Mouse (Mus musculus): ENCODE measurements around the gene Rps15a. TPM values are rescaled to one million over a fixed set of nuclear protein-coding genes. Genes with fewer than 3 reads are reported as not detected.
A peak's percentile ranks its signal among the peaks of the same experiment; 100 is the strongest.

The Rps15a gene
- polyA plus RNA-seq, 1 experiment: 1,535 TPM

GRCm38 (mm10) chr7:118079097-118079496, 36.9 kb downstream of the Rps15a start:
- H3K27ac ChIP-seq (ENCODE audit: control insufficient read depth, insufficient read depth, low read depth, low read length, poor library complexity): no peak overlapping the region
- 88% methylated on average over 5 of the region's 5 CpGs for WGBS
- TF ChIP-seq CTCF (IDR thresholded peaks at IDR 0.05; ENCODE audit: control insufficient read depth, insufficient read depth, low read length) (peak; percentile 11; the same call in 1 of the 2 replicates), POLR2A (IDR thresholded peaks at IDR 0.05; ENCODE audit: borderline replicate concordance, control insufficient read depth, low read depth, low read length) (no peak)
- H3K4me3 ChIP-seq (replicated peaks; ENCODE audit: control insufficient read depth, low read depth, low read length): no peak overlapping the region
- no peaks in the 10 kb centered on the region for H3K4me1 ChIP-seq (ENCODE audit: control insufficient read depth, insufficient read depth, low read length)

- Histone ChIP-seq H3K4me3 (replicated peaks; ENCODE audit: control insufficient read depth, low read depth, low read length) (no peak overlapping the region), H3K27ac (ENCODE audit: control insufficient read depth, insufficient read depth, low read depth, low read length, poor library complexity) (no peak overlapping the region), H3K4me1 (ENCODE audit: control insufficient read depth, insufficient read depth, low read length) (no peaks in the 10 kb centered on the region)
- TF ChIP-seq POLR2A (IDR thresholded peaks at IDR 0.05; ENCODE audit: borderline replicate concordance, control insufficient read depth, low read depth, low read length): no peak
- no peak for TF ChIP-seq CTCF (IDR thresholded peaks at IDR 0.05; ENCODE audit: control insufficient read depth, insufficient read depth, low read length)
- 86% methylated on average over 5 of the region's 5 CpGs for WGBS
Observed at GRCm38 (mm10) chr7:118067261-118067660, 48.7 kb downstream of the Rps15a start.

- 79% methylated on average over 6 of the region's 6 CpGs for WGBS
- TF ChIP-seq POLR2A (IDR thresholded peaks at IDR 0.05; ENCODE audit: borderline replicate concordance, control insufficient read depth, low read depth, low read length) (no peak), CTCF (IDR thresholded peaks at IDR 0.05; ENCODE audit: control insufficient read depth, insufficient read depth, low read length) (peak; percentile 38; the same call in 1 of the 2 replicates)
- no peak overlapping the region for H3K4me3 ChIP-seq (replicated peaks; ENCODE audit: control insufficient read depth, low read depth, low read length)
Observed at GRCm38 (mm10) chr7:118056300-118056699, 59.7 kb downstream of the Rps15a start.

More at GRCm38 (mm10) chr7:118056300-118056699, 59.7 kb downstream of the Rps15a start:
- H3K4me1 ChIP-seq (ENCODE audit: control insufficient read depth, insufficient read depth, low read length): no peaks in the 10 kb centered on the region
- no peak overlapping the region for H3K27ac ChIP-seq (ENCODE audit: control insufficient read depth, insufficient read depth, low read depth, low read length, poor library complexity)

Other genes with a start within 250 kb of the Rps15a start
- 130 and 142 TPM in 2 replicates for gene Arl6ip1, start 13.5 kb upstream of the Rps15a start, polyA plus RNA-seq (2011; ENCODE audit: insufficient read depth, insufficient read length, low replicate concordance, missing spikeins)
- gene Smg1, start 127.5 kb upstream of the Rps15a start, polyA plus RNA-seq (2011; ENCODE audit: insufficient read depth, insufficient read length, low replicate concordance, missing spikeins): 10.8 and 18.2 TPM in 2 replicates